Mouse (Mus musculus): ENCODE data around the gene Eif4ebp2.

DNA sequence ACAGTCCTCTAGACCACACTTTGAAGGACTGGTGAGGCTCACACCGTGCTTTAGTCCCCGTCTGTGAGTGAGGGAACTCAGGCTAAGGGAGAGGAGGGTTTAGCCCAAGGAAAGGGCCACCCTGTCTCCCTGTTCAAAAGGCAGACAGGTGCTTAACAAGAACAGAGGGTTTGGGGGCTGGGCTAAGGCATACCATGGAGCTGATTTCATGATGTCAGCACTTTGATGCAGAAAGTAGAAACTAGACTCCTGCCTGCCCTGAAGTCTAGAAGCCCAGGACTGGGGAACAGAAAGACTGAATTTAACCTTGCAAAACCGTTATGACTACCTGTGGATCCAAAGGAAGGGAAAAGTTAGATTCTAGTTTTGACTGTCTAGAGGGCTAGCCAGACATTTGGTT lies 4.7 kb upstream of the Eif4ebp2 start:
- no peak for TF ChIP-seq CTCF (IDR thresholded peaks at IDR 0.05; ENCODE audit: insufficient read depth, low read length)
- no peak for TF ChIP-seq POLR2A (IDR thresholded peaks at IDR 0.05; ENCODE audit: borderline replicate concordance, extremely low read depth, low read depth, low read length)

Measured in lung, adult 2 months (tissue).